Mouse (Mus musculus): ENCODE data around the gene Armc12.

GRCm38 (mm10) chr17:28523355-28524008, 7.1 kb upstream of the Armc12 start:
- TF ChIP-seq CTCF (IDR thresholded peaks at IDR 0.05; ENCODE audit: low read depth, low read length) (no peak), TAL1 (conservative IDR thresholded peaks at IDR 0.05; ENCODE audit: low read depth, low read length) (no peak), GATA1 (IDR thresholded peaks at IDR 0.05; ENCODE audit: borderline replicate concordance, low read length) (no peak), GATA2 (IDR thresholded peaks at IDR 0.05; ENCODE audit: borderline replicate concordance, low read depth, low read length) (no peak)
